19 mouse cellular contexts compared by ENCODE assay signal in genomic region chr17:46015967-46016366, GRCm38 (mm10). TPM values are rescaled to one million over a fixed set of nuclear protein-coding genes. Genes with fewer than 3 reads are reported as not detected.
DNase-seq lines count a peak whose midpoint lies in the region; ATAC-seq and TF ChIP-seq lines count a peak whose summit lies in the region.
"Had no signal": no experiment of that assay in that cellular context is flagged by ENCODE, and none has a peak within 500 bp of the region (broad histone marks: within the 10 kb centered on the region; RNA-seq: fewer than 3 reads in every experiment).

No protein-coding gene starts in this region.

- H3K27me3 ChIP-seq in liver, adult 2 months (ENCODE audit: control insufficient read depth, insufficient read depth, low read length) = no peaks in the 10 kb centered on the region
- H3K27me3 ChIP-seq in liver, embryonic 11.5 days (replicated peaks; ENCODE audit: control insufficient read depth, insufficient read depth, low read length) = no peaks in the 10 kb centered on the region
- H3K27me3 ChIP-seq: CH12.LX; embryonic facial prominence, embryonic 13.5 days; forebrain, embryonic 12.5 days; hindbrain, embryonic 13.5 days had no signal

- 43% methylated on average over 6 of the region's 6 CpGs for WGBS in liver, adult 2 months
- WGBS in liver, embryonic 11.5 days = 86% methylated on average over 6 of the region's 6 CpGs

- H3K79me2 ChIP-seq in liver, adult 2 months (ENCODE audit: control insufficient read depth, insufficient read depth, low read length) = no peaks in the 10 kb centered on the region

- no peak for ATAC-seq in liver, embryonic 11.5 days (replicated peaks; ENCODE audit: low FRiP score)
- ATAC-seq: forebrain, embryonic 16.5 days; hindbrain, postnatal 0 days had no signal

- H3K27ac ChIP-seq in liver, adult 2 months (replicated peaks; ENCODE audit: insufficient read depth, low read depth, low read length) = peak overlapping the region; percentile 71
- H3K27ac ChIP-seq in liver, embryonic 11.5 days (ENCODE audit: low read depth, low read length) = no peak overlapping the region
- H3K27ac ChIP-seq: embryonic facial prominence, embryonic 13.5 days; forebrain, embryonic 12.5 days; hindbrain, embryonic 13.5 days; hindbrain, postnatal 0 days had no signal

- no peaks in the 10 kb centered on the region for H3K9me3 ChIP-seq in liver, embryonic 11.5 days (ENCODE audit: control insufficient read depth, low read length)
- H3K9me3 ChIP-seq: embryonic facial prominence, embryonic 13.5 days; forebrain, embryonic 12.5 days; hindbrain, embryonic 13.5 days had no signal

- H3K36me3 ChIP-seq in liver, adult 2 months (ENCODE audit: control insufficient read depth, insufficient read depth, low read length) = peaks cover 21% of the 10 kb centered on the region
- H3K36me3 ChIP-seq in liver, embryonic 11.5 days (ENCODE audit: control insufficient read depth, insufficient read depth, low read length) = peaks cover 13% of the 10 kb centered on the region

- no peak for TF ChIP-seq CTCF in liver, adult 2 months (IDR thresholded peaks at IDR 0.05; ENCODE audit: low read depth, low read length)

- no peak overlapping the region for H3K4me3 ChIP-seq in liver, adult 2 months (ENCODE audit: insufficient read depth, low read depth, low read length)
- no peak overlapping the region for H3K4me3 ChIP-seq in liver, embryonic 11.5 days (ENCODE audit: low read depth, low read length)
- H3K4me3 ChIP-seq: embryonic facial prominence, embryonic 13.5 days; forebrain, embryonic 12.5 days; hindbrain, embryonic 13.5 days had no signal

- TF ChIP-seq POLR2A in liver, adult 2 months (IDR thresholded peaks at IDR 0.05; ENCODE audit: extremely low read depth, insufficient read depth, low read length) = no peak

- H3K4me1 ChIP-seq in liver, adult 2 months (ENCODE audit: control insufficient read depth, insufficient read depth, low read length) = peaks cover 20% of the 10 kb centered on the region
- no peaks in the 10 kb centered on the region for H3K4me1 ChIP-seq in liver, embryonic 11.5 days (replicated peaks; ENCODE audit: control insufficient read depth, insufficient read depth, low read length)
- H3K4me1 ChIP-seq: embryonic facial prominence, embryonic 13.5 days; forebrain, embryonic 12.5 days; hindbrain, embryonic 13.5 days had no signal

- no peak overlapping the region for H3K4me2 ChIP-seq in liver, embryonic 11.5 days
- H3K4me2 ChIP-seq: embryonic facial prominence, embryonic 13.5 days; forebrain, embryonic 12.5 days; hindbrain, embryonic 13.5 days had no signal

- DNase-seq in heart, adult 11 months = peak; percentile 90
- no peak for DNase-seq in heart, adult 9 months (ENCODE audit: low spot score in 2 of 2)
- peak; percentile 98 for DNase-seq in liver, adult 2 months (ENCODE audit: extremely low read depth, low read depth, low spot score)
- DNase-seq in liver, embryonic 11.5 days (ENCODE audit: low spot score) = no peak
- peak; percentile 61 for DNase-seq in adipocyte (ENCODE audit: low spot score)
- peak; percentile 46 for DNase-seq in skeletal muscle tissue, adult 2 months (ENCODE audit: low read depth, low spot score)
- no peak for DNase-seq in right cerebral cortex, postnatal 25 days
- DNase-seq: adrenal gland, postnatal 14 days; cerebellum, adult 18-20 months; cerebellum, adult 9-11 months; cerebellum, postnatal 36 days; gastrocnemius, postnatal 36 days; heart, postnatal 14 days had no signal

- no peak overlapping the region for H3K9ac ChIP-seq in liver, adult 2 months (ENCODE audit: low read depth, low read length)
- no peak overlapping the region for H3K9ac ChIP-seq in liver, embryonic 11.5 days (ENCODE audit: low read depth, low read length)
- H3K9ac ChIP-seq: embryonic facial prominence, embryonic 13.5 days; forebrain, embryonic 12.5 days; hindbrain, embryonic 13.5 days had no signal

RNA-seq across cellular contexts. Expression of gene Vegfa, which starts 16.2 kb away (rescaled TPM):
- 120 TPM in 2 replicates for total RNA-seq in liver, adult 2 months (2014; rRNA removed)
- 188 and 288 TPM in 2 replicates for polyA plus RNA-seq in liver, adult 2 months (2012; rRNA removed)
- polyA plus RNA-seq in liver, embryonic 11.5 days (2014; fragmentation: Nextera tagmentation; extraction: Ambion mirVana) = 3.4 and 4.6 TPM in 2 replicates

Comparison
In these comparisons a context has a peak if more than half of its experiments do, and no peak if none do; other contexts are left out.
1. DNase-seq: peak in heart, adult 11 months (single experiment), liver, adult 2 months (single experiment), adipocyte (single experiment) and skeletal muscle tissue, adult 2 months (single experiment); none in heart, adult 9 months (0 of 2), liver, embryonic 11.5 days (single experiment) and right cerebral cortex, postnatal 25 days (single experiment).
2. RNA of gene Vegfa, which starts 16.2 kb away (polyA plus RNA-seq): 188 to 288 TPM in liver, adult 2 months; 3.4 to 4.6 TPM in liver, embryonic 11.5 days; every median in the first group is over 10 times any median in the second.